ENCODE assay signal across 24 mouse cellular contexts in the genomic region with DNA sequence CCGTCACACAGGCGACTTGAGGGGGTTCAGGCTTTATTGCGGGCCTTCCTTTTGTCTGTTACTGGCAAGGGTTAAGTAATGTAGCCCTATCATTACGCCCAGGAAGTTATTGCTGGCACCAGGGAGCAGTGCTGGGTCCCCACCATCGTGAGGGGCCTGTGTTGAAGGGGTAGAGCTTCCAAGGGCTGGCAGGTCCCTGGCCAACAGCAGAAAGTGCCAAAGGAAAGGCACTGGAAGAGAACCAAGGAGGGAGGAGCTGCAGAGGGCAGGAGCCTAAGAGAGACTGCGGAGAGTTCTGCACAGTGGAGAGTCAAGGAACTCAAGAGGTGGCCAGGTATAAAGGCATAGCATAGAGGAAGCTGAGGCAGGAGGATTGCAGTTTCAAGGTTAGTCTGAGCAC. TPM values are rescaled to one million over a fixed set of nuclear protein-coding genes. Genes with fewer than 3 reads are reported as not detected.
DNase-seq lines count a peak whose midpoint lies in the region; ATAC-seq and TF ChIP-seq lines count a peak whose summit lies in the region.
"Had no signal": no experiment of that assay in that cellular context is flagged by ENCODE, and none has a peak within 500 bp of the region (broad histone marks: within the 10 kb centered on the region; RNA-seq: fewer than 3 reads in every experiment).

No protein-coding gene starts in this region.

- H3K9me3 ChIP-seq in midbrain, embryonic 13.5 days, result no peaks in the 10 kb centered on the region
- H3K9me3 ChIP-seq in midbrain, embryonic 10.5 days (replicated peaks), result no peaks in the 10 kb centered on the region
- H3K9me3 ChIP-seq: forebrain, embryonic 15.5 days; heart, embryonic 15.5 days; hindbrain, embryonic 13.5 days had no signal

- peak; percentile 54 to 72 for DNase-seq in cerebellum, postnatal 14 days
- no peak for DNase-seq in cerebellum, postnatal 4 days (ENCODE audit: low spot score in 2 of 2)
- DNase-seq in kidney, adult 2 months, result peak; percentile 72
- no peak for DNase-seq in kidney, postnatal 4 days
- DNase-seq in midbrain, embryonic 10.5 days (ENCODE audit: low spot score), result no peak
- DNase-seq in right cerebral cortex, postnatal 36 days (ENCODE audit: low spot score in 2 of 2), result no peak
- DNase-seq: cerebellum, adult 9-11 months; embryo, embryonic 11 days; gastrocnemius, postnatal 14 days; heart, adult 2 months; lung, adult 2 months; lung, postnatal 4 days; retina, postnatal 1 day; thymus, postnatal 14 days had no signal

- H3K36me3 ChIP-seq in kidney, adult 2 months (ENCODE audit: control insufficient read depth, insufficient read depth, low read length), result no peaks in the 10 kb centered on the region
- no peaks in the 10 kb centered on the region for H3K36me3 ChIP-seq in midbrain, embryonic 13.5 days
- H3K36me3 ChIP-seq in midbrain, embryonic 10.5 days, result no peaks in the 10 kb centered on the region
- H3K36me3 ChIP-seq: forebrain, embryonic 15.5 days; heart, embryonic 15.5 days; hindbrain, embryonic 13.5 days had no signal

- no peak overlapping the region for H3K27ac ChIP-seq in kidney, adult 2 months (ENCODE audit: insufficient read depth, low read depth, low read length)
- H3K27ac ChIP-seq in midbrain, embryonic 13.5 days, result no peak overlapping the region
- no peak overlapping the region for H3K27ac ChIP-seq in midbrain, embryonic 10.5 days (replicated peaks)
- H3K27ac ChIP-seq: forebrain, embryonic 15.5 days; heart, adult 2 months; hindbrain, embryonic 13.5 days; layer of hippocampus, adult 2 months; stomach, postnatal 0 days had no signal

- ATAC-seq in midbrain, embryonic 13.5 days, result no peak
- ATAC-seq: forebrain, embryonic 15.5 days had no signal

- WGBS in kidney, adult 2 months, result 57% methylated on average over 6 of the region's 6 CpGs
- WGBS in midbrain, embryonic 13.5 days, result 52% methylated on average over 6 of the region's 6 CpGs
- WGBS in midbrain, embryonic 10.5 days, result 60% methylated on average over 6 of the region's 6 CpGs

- H3K4me3 ChIP-seq in kidney, adult 2 months (ENCODE audit: insufficient read depth, low read depth, low read length), result no peak overlapping the region
- H3K4me3 ChIP-seq in midbrain, embryonic 13.5 days (replicated peaks), result no peak overlapping the region
- H3K4me3 ChIP-seq in midbrain, embryonic 10.5 days, result no peak overlapping the region
- H3K4me3 ChIP-seq: forebrain, embryonic 15.5 days; heart, adult 2 months; heart, embryonic 15.5 days; hindbrain, embryonic 13.5 days; layer of hippocampus, adult 2 months had no signal

- H3K4me2 ChIP-seq in midbrain, embryonic 13.5 days (replicated peaks), result no peak overlapping the region
- H3K4me2 ChIP-seq: forebrain, embryonic 15.5 days; heart, embryonic 15.5 days; hindbrain, embryonic 13.5 days; liver, embryonic 11.5 days; midbrain, embryonic 11.5 days had no signal

- H3K9ac ChIP-seq in midbrain, embryonic 13.5 days (replicated peaks), result 0 out of 2 replicates have a peak overlapping the region, but pooled peaks have one; percentile 12
- H3K9ac ChIP-seq: forebrain, embryonic 15.5 days; heart, embryonic 15.5 days; hindbrain, embryonic 13.5 days had no signal

- TF ChIP-seq CTCF in kidney, adult 2 months (conservative IDR thresholded peaks at IDR 0.05; ENCODE audit: insufficient read depth, insufficient read length, low read depth, low read length), result no peak

- TF ChIP-seq POLR2A in kidney, adult 2 months (IDR thresholded peaks at IDR 0.05; ENCODE audit: low read depth, low read length), result no peak

- H3K4me1 ChIP-seq in kidney, adult 2 months (ENCODE audit: control insufficient read depth, insufficient read depth, low read length), result peaks cover 25% of the 10 kb centered on the region; the same call in 1 of the 2 replicates
- peaks cover 16% of the 10 kb centered on the region for H3K4me1 ChIP-seq in midbrain, embryonic 13.5 days (replicated peaks)
- peaks cover 44% of the 10 kb centered on the region for H3K4me1 ChIP-seq in midbrain, embryonic 10.5 days

- no peaks in the 10 kb centered on the region for H3K27me3 ChIP-seq in kidney, adult 2 months (replicated peaks; ENCODE audit: control insufficient read depth, insufficient read depth, low read length)
- H3K27me3 ChIP-seq in midbrain, embryonic 13.5 days, result peaks cover 13% of the 10 kb centered on the region
- peaks cover 30% of the 10 kb centered on the region for H3K27me3 ChIP-seq in midbrain, embryonic 10.5 days (ENCODE audit: low read depth, poor library complexity, severe bottlenecking)
- H3K27me3 ChIP-seq: forebrain, embryonic 15.5 days; heart, embryonic 15.5 days; hindbrain, embryonic 13.5 days had no signal

RNA-seq across cellular contexts. Expression of gene Armh1, which starts 2.7 kb away (rescaled TPM):
- polyA plus RNA-seq in kidney, adult 2 months (2012; rRNA removed), result 0.25 and 0.53 TPM in 2 replicates
- 0.31 and 0.83 TPM in 2 replicates for polyA plus RNA-seq in midbrain, embryonic 13.5 days (2015; fragmentation: Nextera tagmentation; extraction: Ambion mirVana)
- 0.22 and 0.36 TPM in 2 replicates for polyA plus RNA-seq in midbrain, embryonic 10.5 days (2016; fragmentation: Nextera tagmentation; extraction: Ambion mirVana)
- polyA plus RNA-seq: C2C12; liver, embryonic 11.5 days; neural tube, embryonic 11.5 days had no signal

RNA-seq across cellular contexts. Expression of gene Tmem53, which starts 2.9 kb away (rescaled TPM):
- polyA plus RNA-seq in kidney, adult 2 months (2012; rRNA removed), result 88.1 and 93.5 TPM in 2 replicates
- polyA plus RNA-seq in midbrain, embryonic 13.5 days (2015; fragmentation: Nextera tagmentation; extraction: Ambion mirVana), result 10.2 and 10.4 TPM in 2 replicates
- polyA plus RNA-seq in midbrain, embryonic 10.5 days (2016; fragmentation: Nextera tagmentation; extraction: Ambion mirVana), result 8.2 and 8.7 TPM in 2 replicates

Comparison
In these comparisons a context has a peak if more than half of its experiments do, and no peak if none do; other contexts are left out.
1. DNase-seq: peak in cerebellum, postnatal 14 days (2 of 2) and kidney, adult 2 months (single experiment); none in cerebellum, postnatal 4 days (0 of 2), kidney, postnatal 4 days (0 of 2), midbrain, embryonic 10.5 days (single experiment) and right cerebral cortex, postnatal 36 days (0 of 2).